Mouse (Mus musculus) 416B (cell line): ENCODE measurements at regions not wholly inside any gene's neighbourhood (a gene's known extent, or its start where the extent isn't known, plus 50 kb on each side); places are given as distances from the start of the nearest gene placed in this dataset.

Source experiments
- DNase-seq: peaks from one replicate; pipeline ENCODE4 v3.0.0; 2011; ENCODE audit warnings: low read depth

DNA sequence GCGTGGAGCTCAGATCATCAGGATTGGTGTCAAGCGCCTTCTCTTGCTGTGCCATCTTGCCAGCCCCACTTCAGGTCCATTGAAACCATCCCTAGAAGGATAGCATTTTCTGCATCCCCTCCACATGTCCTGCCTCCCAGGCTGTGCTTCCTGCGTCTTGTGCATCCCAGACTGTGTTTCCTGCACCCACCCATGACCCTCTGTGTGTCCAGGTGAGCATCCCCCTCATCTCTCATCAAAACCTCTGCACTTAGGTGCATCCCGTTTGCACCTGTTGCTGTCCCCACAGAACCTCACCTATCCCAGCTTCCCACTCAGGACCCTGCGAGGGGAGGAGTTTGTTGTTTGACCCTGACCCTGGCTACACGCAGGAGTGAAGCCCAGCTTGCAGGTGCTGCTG lies 251.8 kb upstream of the Kcnab2 start:
- DNase-seq = no peak

GRCm38 (mm10) chr4:152725881-152726280 lies 248.2 kb upstream of the Kcnab2 start:
- DNase-seq = no peak

- DNase-seq = no peak
These were observed 247.8 kb upstream of the Kcnab2 start for GRCm38 (mm10) chr4:152725423-152725822.

DNA sequence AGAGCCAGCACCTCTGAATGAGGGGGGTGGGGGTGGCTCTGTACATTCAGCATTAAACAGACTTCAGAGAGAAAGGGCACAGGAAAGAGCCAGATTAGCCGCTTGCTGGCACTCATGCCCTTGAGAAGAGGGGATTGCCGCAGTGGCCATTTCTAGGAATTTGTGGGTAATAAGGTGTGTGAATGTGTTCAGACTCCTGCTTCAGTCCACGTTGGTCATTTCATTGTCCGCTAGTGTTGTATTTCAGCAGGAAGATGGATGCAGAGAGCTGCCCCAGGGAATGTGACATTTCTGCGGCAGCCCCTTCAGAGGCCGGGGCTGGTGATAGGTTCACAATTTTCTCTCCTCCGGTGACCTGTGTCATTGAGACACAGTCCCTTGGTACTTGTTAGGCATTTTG lies 247.1 kb upstream of the Kcnab2 start:
- no peak for DNase-seq

DNA sequence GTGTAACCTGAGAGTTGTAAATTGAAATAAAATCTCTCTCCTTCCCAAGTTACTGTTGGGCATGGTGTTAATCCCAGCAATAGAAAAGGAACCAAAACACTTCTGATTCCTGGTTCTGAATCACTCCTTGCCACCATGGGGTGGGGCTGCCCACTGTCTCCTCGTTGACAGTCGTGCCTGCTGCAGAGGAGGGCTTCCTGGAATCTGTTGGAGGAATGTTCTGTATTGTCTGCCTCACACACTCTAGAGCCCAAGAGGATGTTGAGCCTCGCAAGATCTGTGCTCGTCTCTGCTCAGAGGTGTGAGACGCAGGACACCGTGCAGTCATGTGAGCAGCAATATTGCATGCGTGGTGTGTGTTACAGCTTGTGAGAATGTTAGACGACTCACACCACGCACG lies 246.4 kb upstream of the Kcnab2 start:
- no peak for DNase-seq

DNA sequence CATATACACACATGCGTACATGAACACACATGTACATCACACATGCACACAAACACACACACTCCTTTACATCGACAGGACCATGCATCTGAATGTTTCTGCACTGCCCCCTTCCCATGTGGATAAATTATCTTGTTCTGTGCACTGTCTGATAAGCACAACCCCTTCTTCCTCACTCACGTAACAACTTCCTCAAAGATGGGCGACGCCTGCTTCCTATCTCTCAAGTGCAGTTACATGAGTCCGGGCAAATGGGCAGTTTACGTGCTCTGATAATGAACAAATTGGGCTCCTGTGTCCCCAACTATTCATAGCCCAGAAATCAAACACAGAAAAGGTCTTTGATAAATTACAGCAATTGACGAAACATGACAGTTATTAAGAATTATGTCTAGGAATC lies 242.9 kb upstream of the Kcnab2 start:
- DNase-seq = no peak

DNA sequence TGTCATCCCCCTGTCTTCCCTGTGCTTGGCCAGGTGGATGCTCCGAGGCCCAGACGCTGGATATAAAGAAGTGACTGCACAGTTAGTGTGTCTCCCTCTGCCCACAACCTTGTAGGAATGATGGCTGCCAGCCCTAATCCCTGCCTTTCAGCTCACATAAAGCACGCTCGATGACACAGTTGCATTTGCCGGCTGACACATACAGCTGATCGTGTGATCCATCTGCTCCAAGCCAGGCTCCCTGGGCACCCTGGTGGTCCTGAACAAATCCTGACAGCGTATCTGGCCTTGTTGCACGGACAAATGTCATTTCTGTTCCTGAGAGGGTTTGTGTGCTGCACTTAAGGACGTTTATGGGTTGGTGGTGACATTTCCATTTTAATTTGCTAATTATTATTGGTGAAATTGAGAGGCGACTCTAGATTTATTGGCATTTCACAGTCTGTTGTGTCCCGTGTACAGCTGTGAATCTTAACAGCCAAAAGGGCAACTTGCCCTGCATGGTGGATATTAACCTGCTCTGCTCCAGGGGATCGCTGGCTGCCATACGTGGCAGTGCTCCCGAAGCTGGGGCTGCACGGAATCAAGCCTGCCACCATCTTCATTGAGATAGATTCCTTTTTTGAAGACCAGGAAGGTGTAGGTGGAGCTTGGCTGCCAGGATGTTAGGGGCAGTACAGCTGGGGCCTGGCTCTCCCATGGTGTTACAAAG lies 241.9 kb upstream of the Kcnab2 start:
- DNase-seq = no peak

GRCm38 (mm10) chr4:152710339-152710738 lies 232.7 kb upstream of the Kcnab2 start:
- no peak for DNase-seq

DNA sequence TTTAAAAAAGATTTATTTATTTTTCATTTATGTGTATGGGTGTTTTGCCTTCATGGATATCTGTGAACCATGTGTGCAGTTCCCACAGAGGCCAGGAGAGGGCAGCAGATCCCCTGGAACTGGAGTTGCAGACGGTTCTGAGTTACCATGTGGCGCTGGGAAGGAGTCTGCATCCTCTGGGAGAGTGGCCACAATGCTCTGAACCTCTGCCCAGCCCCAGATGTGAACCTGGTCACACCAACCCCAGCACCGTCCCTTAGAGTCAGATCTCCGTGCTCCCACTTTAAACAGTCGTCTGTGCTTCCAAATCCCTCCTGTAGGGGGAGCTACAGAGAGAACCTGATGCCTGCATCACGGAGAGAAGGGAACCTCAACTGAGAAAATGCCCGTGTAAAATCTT lies 222.5 kb upstream of the Kcnab2 start:
- no peak for DNase-seq

GRCm38 (mm10) chr4:152697247-152697960 lies 219.7 kb upstream of the Kcnab2 start:
- no peak for DNase-seq

DNA sequence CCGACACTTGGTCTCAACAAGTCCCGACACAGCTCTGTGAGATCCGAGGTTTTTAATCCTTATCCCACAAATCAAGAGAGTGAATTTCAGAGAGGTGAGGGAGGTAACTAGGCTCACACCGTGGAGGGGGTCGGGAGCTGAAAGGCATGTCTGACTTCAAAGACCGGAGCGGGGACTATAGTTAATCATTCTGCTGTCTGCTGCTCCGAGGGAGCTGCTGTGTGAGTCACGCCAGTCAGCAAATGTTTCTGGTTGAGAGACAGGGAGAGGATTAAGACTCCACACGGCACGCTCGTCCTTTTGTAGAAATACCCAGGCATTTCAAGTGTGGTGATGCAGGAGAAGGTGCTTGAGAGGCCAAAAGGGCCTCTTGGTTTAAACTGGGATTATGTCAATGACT lies 214.1 kb upstream of the Kcnab2 start:
- no peak for DNase-seq

GRCm38 (mm10) chr4:152691302-152691701 lies 213.6 kb upstream of the Kcnab2 start:
- no peak for DNase-seq

DNA sequence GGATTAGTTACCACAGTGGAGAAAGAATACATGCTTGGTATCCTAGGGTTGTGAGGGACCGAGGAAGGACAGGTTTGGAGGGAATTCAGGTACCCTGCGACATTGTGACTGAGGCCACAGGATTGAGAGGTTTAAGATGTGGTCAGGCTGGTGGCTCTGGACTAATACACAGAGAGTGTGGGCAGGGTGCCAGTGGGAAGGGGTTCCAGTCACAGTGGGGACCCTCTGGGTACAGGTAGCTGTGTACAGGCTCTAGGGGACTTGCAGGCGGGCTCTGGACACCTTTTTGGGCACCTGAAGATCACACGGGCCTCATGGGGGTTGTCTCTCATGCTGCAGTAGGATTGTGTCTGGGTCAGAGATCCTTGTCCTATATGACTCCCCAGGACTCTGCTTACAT lies 213.1 kb upstream of the Kcnab2 start:
- no peak for DNase-seq

DNA sequence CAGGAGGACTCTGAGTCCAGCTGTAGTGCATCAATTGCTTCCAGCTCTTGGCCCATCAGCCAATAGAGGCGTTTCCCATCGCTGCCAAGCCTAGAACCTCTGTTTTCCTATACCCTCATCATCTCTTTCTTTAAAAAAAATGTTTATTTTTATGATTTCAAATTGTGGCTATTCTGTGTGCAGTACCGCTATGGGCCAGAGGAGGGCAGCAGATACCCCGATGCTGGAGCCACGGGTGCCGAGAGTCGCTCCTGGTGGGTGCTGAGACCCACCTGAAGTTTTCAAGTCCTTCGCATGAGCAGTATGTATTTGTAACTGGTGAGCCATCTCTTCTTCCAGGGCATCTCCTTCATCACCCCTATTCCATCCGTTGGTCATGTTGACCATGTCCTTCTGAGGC lies 212.2 kb upstream of the Kcnab2 start:
- DNase-seq = no peak

GRCm38 (mm10) chr4:152686509-152687081 lies 208.9 kb upstream of the Kcnab2 start:
- no peak for DNase-seq

DNA sequence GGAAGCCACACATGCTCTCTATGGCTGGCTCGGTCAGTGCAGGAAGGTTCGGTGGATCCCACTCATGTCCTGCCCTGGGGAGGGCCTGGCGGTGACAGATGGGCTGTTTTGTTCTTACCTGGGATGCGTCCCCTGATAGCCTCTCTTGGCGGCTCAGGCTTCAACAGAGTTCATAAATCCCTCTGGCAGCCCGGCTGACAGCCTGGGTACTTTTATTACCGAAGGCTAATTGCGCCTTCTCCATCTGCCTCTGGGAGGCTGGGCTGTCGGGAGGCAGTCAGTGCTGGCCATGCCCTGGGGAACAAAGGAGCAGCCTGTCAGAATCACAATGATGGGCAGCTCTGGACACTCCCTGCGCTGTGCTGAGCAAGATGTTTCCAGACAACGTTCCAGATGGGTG lies 196.5 kb upstream of the Kcnab2 start:
- no peak for DNase-seq

DNA sequence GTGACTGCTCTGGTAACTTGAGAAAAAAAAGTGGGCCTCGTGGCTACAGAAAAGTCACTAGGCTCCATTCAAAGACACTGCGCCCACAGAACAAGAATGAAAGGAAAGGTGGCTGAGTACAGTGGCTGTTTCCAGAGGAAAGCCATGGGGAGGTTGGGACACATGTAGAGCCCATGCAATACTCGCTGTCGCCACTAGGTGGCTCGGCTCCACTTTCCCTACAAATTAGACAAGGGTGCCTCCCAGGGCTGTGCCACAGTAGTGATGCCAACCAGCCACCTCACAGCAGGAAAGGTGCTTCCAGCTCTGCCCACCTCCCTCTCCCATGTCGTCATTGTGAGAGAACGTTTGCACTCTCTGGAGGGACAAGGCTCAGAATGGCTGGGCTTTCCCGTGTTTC lies 185.8 kb upstream of the Kcnab2 start:
- DNase-seq = no peak

DNA sequence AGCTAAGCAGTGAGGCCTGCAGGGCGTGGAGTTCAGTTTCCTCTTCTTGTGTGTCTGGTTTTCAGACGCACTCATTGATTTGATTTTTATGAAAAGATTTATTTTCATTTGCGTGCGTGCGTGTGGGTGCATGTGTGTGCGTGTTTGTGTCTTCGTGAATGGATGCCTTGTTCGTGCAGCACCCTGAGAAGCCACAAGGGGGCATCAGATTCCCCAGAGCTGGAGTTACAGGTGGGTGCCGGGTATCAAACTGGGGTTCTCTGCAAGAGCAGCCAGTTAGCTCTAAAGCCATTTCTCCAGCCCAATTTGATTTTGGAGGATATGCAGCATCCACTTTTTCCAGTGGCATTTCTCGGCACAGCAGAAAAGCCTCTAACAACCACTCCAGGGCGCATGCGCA lies 185.4 kb upstream of the Kcnab2 start:
- DNase-seq = no peak

GRCm38 (mm10) chr4:152662439-152662838 lies 184.8 kb upstream of the Kcnab2 start:
- DNase-seq = no peak

DNA sequence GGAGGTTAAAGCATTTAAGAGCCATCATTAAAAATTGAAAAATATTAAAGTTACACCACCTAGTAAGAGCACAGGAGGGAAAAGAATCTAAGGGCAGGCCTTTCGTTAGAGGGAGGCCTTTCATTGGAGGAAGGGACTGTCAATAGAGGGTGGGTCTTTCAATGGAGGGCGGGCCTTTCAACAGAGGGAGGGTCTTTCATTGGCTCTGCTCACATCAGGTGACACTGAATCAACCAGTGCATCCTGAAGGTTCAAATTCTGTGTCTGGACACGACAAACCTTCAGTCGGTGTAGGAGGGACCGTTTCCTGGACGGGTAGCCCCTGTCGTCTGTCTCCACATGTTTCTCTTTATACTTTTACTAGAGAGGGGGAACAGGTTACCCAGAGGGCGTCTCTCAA lies 172.5 kb upstream of the Kcnab2 start:
- no peak for DNase-seq

DNA sequence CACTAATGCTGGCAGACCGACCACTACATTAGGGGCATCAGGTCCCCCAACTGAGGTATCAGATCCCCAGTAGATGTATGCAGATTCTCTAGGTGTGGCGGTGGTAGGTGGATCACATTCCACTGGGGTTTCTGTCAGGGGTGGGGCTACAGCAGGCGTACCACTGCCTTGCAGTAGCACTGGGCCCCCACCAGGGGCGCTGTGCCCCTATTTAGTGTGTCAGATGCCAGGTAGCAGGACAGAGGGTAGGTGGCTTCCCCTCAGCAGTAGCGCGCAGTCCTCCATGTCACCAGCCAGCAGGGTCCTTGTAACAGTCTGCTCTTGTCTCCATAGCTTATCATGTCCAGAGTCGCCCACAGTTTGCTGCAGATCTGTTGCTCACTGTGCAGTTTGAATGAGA lies 169.9 kb upstream of the Kcnab2 start:
- no peak for DNase-seq

DNA sequence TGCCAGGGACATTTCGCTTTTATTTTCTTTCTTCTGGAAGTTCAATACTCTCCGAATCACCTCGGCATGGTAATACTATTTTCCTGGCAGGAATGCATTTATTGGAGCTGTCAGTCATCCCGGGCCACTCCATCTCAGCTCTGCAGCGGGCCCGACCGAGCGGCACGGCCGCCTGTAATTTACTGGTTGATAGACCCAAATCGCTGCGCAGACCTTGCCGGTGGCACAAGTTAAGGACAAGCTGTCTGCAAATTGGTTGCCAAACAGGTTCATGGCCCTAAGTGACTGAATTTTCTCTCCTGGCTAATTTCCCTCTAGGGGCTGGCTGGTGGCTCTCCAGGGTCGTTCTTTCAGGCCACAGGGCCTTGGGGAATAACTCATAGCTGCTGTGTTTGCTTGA lies 169.4 kb upstream of the Kcnab2 start:
- no peak for DNase-seq

DNA sequence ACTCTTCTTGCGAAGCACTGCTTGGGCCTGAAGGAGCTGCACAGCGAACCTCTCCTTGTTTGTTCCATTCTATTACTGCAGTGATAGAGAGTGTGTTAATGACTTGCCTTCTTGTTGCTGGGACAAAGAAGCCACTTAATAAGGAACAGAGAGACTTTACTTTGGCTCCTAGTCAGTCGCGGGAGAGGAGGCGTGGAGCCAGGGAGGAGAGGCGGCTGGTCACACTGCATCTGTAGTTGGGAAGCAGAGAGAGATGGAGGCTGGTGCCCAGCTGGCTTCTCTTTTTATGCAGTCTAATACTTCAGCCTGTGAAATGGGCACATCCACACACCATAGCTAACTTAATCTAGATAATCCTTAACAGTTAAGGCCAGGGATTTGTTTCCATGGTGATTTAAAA lies 159.4 kb upstream of the Kcnab2 start:
- no peak for DNase-seq

DNA sequence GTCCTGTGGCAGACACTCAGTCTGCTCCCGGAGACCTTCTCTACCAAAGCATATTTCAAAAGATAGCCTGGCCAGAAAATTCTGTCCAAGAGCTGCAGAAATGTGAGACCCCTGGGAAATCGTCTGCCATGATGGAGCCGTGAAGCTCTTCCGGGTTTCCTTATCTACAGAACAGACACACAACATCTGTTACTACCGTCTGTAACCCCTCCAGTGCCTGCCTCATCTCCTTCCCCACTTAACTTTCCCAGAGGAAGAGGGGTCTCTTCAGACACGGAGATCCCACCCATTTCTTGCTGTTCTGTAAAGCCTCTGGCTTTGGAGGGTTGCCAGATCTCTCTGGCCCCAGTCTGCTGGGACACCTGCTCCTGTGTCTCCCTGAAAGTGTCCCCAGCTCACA lies 156.2 kb upstream of the Kcnab2 start:
- DNase-seq = no peak
